Mouse (Mus musculus) liver, embryonic 11.5 days (tissue): ENCODE data around the gene Wwox. TPM values are rescaled to one million over a fixed set of nuclear protein-coding genes. Genes with fewer than 3 reads are reported as not detected.

Experiments
- ATAC-seq: fragments of 200-750 bp; cut with Nextera tagmentation; replicated peaks from 2 replicates; pipeline ENCODE4 v1.8.0; 2017; ENCODE audit warnings: moderate number of reproducible peaks, mild to moderate bottlenecking, moderate TSS enrichment, moderate library complexity; ENCODE audit not compliant: low FRiP score
- DNase-seq: peaks from one replicate; pipeline ENCODE4 v3.0.0-alpha.2; 2017; ENCODE audit warnings: low spot score
- H3K27ac ChIP-seq: fragments of 300-500 bp; sonication (generic); 2 replicates; pipeline ENCODE4 v1.5.1; 2014; ENCODE audit warnings: mild to moderate bottlenecking, low read depth, low read length, control low read depth
- H3K27me3 ChIP-seq: fragments of 300-500 bp; sonication (generic); replicated peaks from 2 replicates; pipeline ENCODE4 v1.6.1; 2014; ENCODE audit warnings: low read length, mixed read lengths; ENCODE audit not compliant: control insufficient read depth, insufficient read depth
- H3K36me3 ChIP-seq: fragments of 300-500 bp; sonication (generic); 2 replicates; pipeline ENCODE4 v1.6.1; 2014; ENCODE audit warnings: mild to moderate bottlenecking, low read length, moderate library complexity, mixed read lengths; ENCODE audit not compliant: control insufficient read depth, insufficient read depth
- H3K4me1 ChIP-seq: fragments of 300-500 bp; sonication (generic); replicated peaks from 2 replicates; pipeline ENCODE4 v1.6.1; 2014; ENCODE audit warnings: low read length, mixed read lengths; ENCODE audit not compliant: control insufficient read depth, insufficient read depth
- H3K4me2 ChIP-seq: fragments of 300-500 bp; sonication (generic); 2 replicates; pipeline ENCODE4 v1.6.1; 2014; ENCODE audit warnings: mild to moderate bottlenecking, control low read depth, moderate library complexity
- H3K4me3 ChIP-seq: fragments of 300-500 bp; sonication (generic); 2 replicates; pipeline ENCODE4 v1.5.1; 2014; ENCODE audit warnings: low read depth, low read length, control low read depth
- H3K9ac ChIP-seq: fragments of 300-500 bp; sonication (generic); 2 replicates; pipeline ENCODE4 v1.6.1; 2014; ENCODE audit warnings: low read depth, low read length, control low read depth
- H3K9me3 ChIP-seq: fragments of 300-500 bp; sonication (generic); 2 replicates; pipeline ENCODE4 v1.6.1; 2016; ENCODE audit warnings: low read length, inconsistent platforms, mixed read lengths; ENCODE audit not compliant: control insufficient read depth
- WGBS: fragments of 180-500 bp; shearing (Covaris S2); extraction: QIAGEN DNeasy Blood & Tissue Kit; methylation state at CpG from one replicate; pipeline ENCODE4 v1.1.7; 2014; 5-methylcytosine and 5-hydroxymethylcytosine counted together
- polyA plus RNA-seq: library from polyadenylated mRNA; unstranded; fragments of >200 nt; fragmentation: Nextera tagmentation; extraction: Ambion mirVana; gene quantifications from 2 replicates; pipeline ENCODE4 v1.2.1, GENCODE M21; 2014

The Wwox gene
- polyA plus RNA-seq, 1 experiment from 2014 or later = 7.3 TPM

DNA sequence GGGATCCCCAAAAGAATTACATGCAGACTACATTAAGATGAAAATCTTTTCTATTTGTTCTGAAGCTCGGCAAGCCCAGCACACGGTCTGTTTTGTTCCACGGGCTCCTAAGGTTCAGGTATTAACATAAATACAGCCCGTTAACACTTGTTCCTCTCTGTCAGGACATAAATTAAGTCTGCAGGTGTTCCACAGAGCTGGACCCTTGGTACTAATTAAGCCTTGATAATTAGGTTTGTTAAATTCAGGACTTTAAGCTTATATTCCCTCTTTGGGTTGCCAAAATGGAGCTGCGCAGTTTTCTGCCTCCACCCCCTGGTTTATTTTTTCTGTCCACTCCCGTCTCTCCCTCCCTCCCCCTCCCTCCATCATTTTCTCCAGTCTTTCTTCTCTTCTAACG, 638.8 kb downstream of the Wwox start:
- 76% methylated on average over 7 of the region's 7 CpGs for WGBS
- no peaks in the 10 kb centered on the region for H3K27me3 ChIP-seq
- H3K9ac ChIP-seq = no peak overlapping the region
- no peaks in the 10 kb centered on the region for H3K4me1 ChIP-seq
- ATAC-seq (no peak), DNase-seq (no peak)
- no peaks in the 10 kb centered on the region for H3K9me3 ChIP-seq
- no peak overlapping the region for H3K27ac ChIP-seq
- H3K4me3 ChIP-seq = no peak overlapping the region
- no peaks in the 10 kb centered on the region for H3K36me3 ChIP-seq
- no peak overlapping the region for H3K4me2 ChIP-seq

- Histone ChIP-seq H3K4me1 (no peaks in the 10 kb centered on the region), H3K27me3 (no peaks in the 10 kb centered on the region), H3K36me3 (no peaks in the 10 kb centered on the region), H3K27ac (no peak overlapping the region), H3K4me2 (no peak overlapping the region), H3K9ac (no peak overlapping the region), H3K4me3 (no peak overlapping the region), H3K9me3 (no peaks in the 10 kb centered on the region)
- ATAC-seq = no peak
- 73% methylated on average over 7 of the region's 7 CpGs for WGBS
- DNase-seq = no peak
Measured at GRCm38 (mm10) chr8:115081302-115082207, 642.1 kb downstream of the Wwox start.

- Histone ChIP-seq H3K4me3 (no peak overlapping the region), H3K9me3 (no peaks in the 10 kb centered on the region), H3K4me2 (no peak overlapping the region), H3K36me3 (no peaks in the 10 kb centered on the region), H3K4me1 (no peaks in the 10 kb centered on the region), H3K27me3 (no peaks in the 10 kb centered on the region), H3K27ac (no peak overlapping the region), H3K9ac (no peak overlapping the region)
- no peak for DNase-seq
- no peak for ATAC-seq
Measured at GRCm38 (mm10) chr8:115088162-115088561, 648.7 kb downstream of the Wwox start.

DNA sequence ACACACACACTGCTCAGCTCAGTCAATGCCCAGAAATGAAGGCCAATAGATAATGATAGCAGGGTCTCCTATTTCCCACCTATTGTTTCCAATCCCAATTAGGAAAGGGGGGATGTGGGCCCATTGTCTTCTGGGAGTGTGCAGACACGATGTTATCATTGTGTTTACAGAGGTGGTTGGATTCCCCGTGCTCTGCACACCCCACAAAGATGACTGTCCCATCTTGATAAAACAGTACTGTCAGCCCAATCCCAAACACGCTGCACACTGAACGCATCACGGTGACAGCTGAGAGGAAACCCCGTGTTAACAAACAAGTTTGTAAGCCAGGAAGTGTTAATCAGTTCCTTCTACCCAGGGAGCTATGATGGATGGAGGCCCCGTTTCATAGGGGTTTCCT, 650.3 kb downstream of the Wwox start:
- H3K27me3 ChIP-seq = no peaks in the 10 kb centered on the region
- no peak overlapping the region for H3K27ac ChIP-seq
- no peak overlapping the region for H3K4me3 ChIP-seq
- WGBS = 20% methylated on average over 7 of the region's 7 CpGs
- no peak overlapping the region for H3K9ac ChIP-seq
- no peaks in the 10 kb centered on the region for H3K4me1 ChIP-seq
- peak; percentile 26 for ATAC-seq
- no peaks in the 10 kb centered on the region for H3K36me3 ChIP-seq
- H3K4me2 ChIP-seq = no peak overlapping the region
- no peak for DNase-seq
- no peaks in the 10 kb centered on the region for H3K9me3 ChIP-seq

- Histone ChIP-seq H3K9me3 (no peaks in the 10 kb centered on the region), H3K27ac (no peak overlapping the region), H3K4me2 (no peak overlapping the region), H3K36me3 (no peaks in the 10 kb centered on the region), H3K9ac (no peak overlapping the region), H3K27me3 (no peaks in the 10 kb centered on the region), H3K4me3 (no peak overlapping the region), H3K4me1 (no peaks in the 10 kb centered on the region)
- WGBS = 32% methylated on average over 5 of the region's 5 CpGs
- no peak for ATAC-seq
- DNase-seq = no peak
Measured at GRCm38 (mm10) chr8:115090202-115090601, 650.7 kb downstream of the Wwox start.

DNA sequence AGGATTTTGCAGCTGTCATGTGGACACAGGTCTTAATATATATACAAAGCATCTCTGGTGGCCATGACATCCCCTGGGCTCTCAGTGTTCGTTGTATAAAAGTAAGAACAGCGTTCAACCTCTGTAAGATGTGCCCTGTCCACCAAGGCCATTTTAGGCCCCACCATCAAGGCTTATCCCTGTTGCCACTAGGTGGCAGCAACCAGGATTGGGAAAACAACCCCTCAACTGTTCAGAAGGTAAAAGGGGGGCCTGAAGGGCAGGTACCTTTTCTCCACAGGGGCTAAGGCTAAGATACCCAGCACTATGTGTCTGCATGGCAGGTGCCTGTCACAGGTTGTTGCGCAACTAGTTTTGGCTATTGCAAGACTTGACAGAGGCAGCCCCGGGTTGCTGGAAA, 656.1 kb downstream of the Wwox start:
- DNase-seq = no peak
- no peak overlapping the region for H3K4me3 ChIP-seq
- no peak overlapping the region for H3K9ac ChIP-seq
- H3K4me1 ChIP-seq = no peaks in the 10 kb centered on the region
- H3K27me3 ChIP-seq = no peaks in the 10 kb centered on the region
- no peaks in the 10 kb centered on the region for H3K9me3 ChIP-seq
- 84% methylated on average over 4 of the region's 4 CpGs for WGBS
- no peak for ATAC-seq
- H3K27ac ChIP-seq = no peak overlapping the region
- no peak overlapping the region for H3K4me2 ChIP-seq
- H3K36me3 ChIP-seq = no peaks in the 10 kb centered on the region

DNA sequence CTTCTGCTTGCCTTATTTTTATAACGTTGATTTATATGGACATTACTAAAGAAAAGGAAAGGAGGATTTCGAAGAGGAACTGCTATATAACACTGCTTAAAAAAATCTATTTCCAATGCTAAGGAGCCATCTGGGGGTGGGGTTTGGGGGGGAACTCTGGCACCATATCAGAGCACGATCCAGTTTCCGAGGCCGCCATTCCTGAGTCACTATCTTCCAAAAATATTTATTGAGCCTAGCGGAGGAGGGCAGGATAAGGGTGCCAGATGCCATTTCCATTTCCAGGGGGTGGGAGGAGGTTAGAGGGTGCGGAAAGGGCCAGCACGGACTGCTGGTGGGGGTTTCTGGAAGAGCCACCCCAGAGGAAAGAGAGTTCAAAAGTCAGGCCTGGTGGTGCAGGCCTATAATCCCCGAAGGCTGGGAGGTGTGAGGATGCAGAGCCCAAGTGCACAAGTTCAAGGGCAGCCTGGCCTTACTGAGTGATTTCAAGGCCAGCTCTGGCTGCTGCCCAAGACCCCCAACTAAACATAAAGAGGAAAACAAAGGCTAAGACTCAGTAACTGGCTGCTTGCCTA, 658.6 kb downstream of the Wwox start:
- no peak for DNase-seq
- Histone ChIP-seq H3K4me2 (no peak overlapping the region), H3K27me3 (no peaks in the 10 kb centered on the region), H3K9me3 (no peaks in the 10 kb centered on the region), H3K4me1 (no peaks in the 10 kb centered on the region), H3K9ac (no peak overlapping the region), H3K36me3 (no peaks in the 10 kb centered on the region), H3K4me3 (no peak overlapping the region), H3K27ac (no peak overlapping the region)
- ATAC-seq = no peak
- WGBS = 70% methylated on average over 9 of the region's 9 CpGs

GRCm38 (mm10) chr8:115109309-115109708, 669.9 kb downstream of the Wwox start:
- no peak overlapping the region for H3K27ac ChIP-seq
- no peak overlapping the region for H3K4me2 ChIP-seq
- WGBS = 76% methylated on average over 3 of the region's 3 CpGs
- no peaks in the 10 kb centered on the region for H3K27me3 ChIP-seq
- H3K4me1 ChIP-seq = no peaks in the 10 kb centered on the region
- no peak overlapping the region for H3K4me3 ChIP-seq
- DNase-seq = no peak
- no peaks in the 10 kb centered on the region for H3K9me3 ChIP-seq
- no peak overlapping the region for H3K9ac ChIP-seq
- ATAC-seq = no peak
- no peaks in the 10 kb centered on the region for H3K36me3 ChIP-seq

GRCm38 (mm10) chr8:115110423-115110822, 671.0 kb downstream of the Wwox start:
- WGBS = 65% methylated on average over 9 of the region's 9 CpGs
- Histone ChIP-seq H3K36me3 (no peaks in the 10 kb centered on the region), H3K4me2 (no peak overlapping the region), H3K4me3 (no peak overlapping the region), H3K27ac (no peak overlapping the region), H3K9ac (no peak overlapping the region), H3K27me3 (no peaks in the 10 kb centered on the region), H3K9me3 (no peaks in the 10 kb centered on the region), H3K4me1 (no peaks in the 10 kb centered on the region)
- ATAC-seq (no peak), DNase-seq (no peak)
